Mouse (Mus musculus): Measurements from ENCODE around the gene Ern2.

The Ern2 gene

DNA sequence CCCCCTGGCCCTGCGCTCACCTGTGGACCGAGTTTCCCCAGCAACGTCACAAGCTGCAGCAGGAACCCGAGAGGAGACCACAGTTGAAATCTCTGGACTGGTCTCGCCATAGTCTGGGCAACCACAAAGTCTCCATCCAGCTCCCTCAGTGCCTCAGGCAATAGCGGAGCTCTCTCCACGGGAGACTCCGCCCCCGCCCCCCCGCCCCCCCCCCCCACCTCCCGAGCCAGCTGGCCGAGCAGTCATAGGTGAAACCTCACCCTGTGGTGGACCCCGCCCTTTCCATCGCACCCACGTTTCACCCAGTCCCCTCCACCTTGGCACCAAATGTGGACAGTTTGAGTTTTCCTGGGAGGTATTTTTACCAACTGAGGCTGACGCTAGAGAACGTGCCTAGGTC is at the start of gene Ern2:
Gene Ern2 (minus strand): TSS at position 165 of the 400 bp plus-strand sequence.
- DNase-seq (ENCODE audit: low read depth), result no peak

DNA sequence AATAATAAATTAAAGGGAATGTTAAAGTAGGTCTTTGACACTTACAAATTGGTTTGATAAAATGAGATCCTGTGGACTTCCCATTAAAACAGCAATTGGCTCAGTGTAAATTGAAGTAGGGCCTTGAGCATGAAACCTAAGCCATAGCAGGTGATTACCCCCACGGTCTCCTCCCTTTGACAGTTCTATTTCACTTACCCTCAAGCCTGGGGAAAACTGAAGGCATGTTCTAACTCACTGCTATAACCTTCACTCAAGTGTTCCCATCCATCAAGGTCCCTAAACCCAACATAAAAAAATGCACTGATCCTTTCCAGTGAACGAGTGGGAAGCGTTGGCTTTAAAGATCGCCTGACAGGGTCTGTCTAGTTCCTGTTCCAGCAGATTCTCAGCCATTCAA is 44.9 kb upstream of the Ern2 start:
- no peak for DNase-seq (ENCODE audit: low read depth)

DNA sequence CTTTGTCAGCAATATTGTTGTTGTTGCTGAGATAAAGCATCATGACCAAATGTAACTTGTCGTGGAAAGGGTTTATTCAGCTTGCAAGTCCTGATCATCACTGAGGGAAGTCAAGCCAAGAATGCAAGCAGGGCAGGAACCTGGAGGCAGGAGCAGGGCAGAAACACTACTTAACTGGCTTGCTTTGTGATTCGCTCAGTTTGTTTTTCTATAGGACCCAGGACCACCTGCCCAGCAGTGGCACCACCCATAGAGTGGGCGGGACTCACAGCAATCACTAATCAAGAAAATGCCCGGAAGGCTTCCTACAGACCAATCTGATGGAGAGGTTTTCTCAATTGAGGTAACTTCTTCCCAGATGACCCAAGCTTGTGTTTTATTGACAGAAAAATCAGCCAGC is 43.9 kb upstream of the Ern2 start:
- no peak for DNase-seq (ENCODE audit: low read depth)

DNA sequence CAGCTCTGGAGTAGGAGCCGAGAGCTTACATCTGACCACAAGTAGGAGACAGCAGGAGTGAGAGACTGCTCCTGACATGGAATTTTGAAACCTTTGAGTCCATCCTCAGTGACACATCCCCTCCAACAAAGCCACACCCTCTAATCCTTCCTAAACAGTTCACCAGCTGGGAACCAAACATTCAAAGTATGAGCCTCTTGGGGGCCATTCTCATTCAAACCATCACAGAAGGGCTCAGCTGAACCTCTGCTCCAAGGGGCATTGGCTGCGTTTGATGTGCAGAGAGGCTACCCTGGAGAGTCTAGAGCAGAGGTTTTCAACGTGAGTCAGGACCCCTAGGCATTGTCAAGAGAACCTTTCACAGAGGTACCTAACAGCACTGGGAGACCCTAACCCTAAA is 43.3 kb upstream of the Ern2 start:
- DNase-seq (ENCODE audit: low read depth), result no peak

DNA sequence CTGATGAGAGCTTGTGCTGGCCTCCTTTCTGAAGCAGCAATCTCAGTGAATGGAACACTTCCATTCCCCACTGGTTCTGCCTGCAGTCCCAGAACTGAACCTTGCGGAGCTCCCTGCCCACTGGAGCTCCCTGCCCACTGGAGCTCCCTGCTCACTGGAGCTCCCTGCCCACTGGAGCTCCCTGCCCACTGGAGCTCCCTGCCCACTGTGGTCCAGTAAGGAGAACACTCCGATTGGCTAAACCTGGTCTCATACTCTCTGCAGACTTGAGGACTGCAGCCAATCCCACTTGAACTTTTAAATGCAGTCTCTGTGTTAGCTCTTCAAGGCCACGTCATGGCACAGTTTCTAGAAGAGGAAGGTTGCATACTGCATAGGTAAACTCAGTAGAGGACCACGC is 40.7 kb upstream of the Ern2 start:
- no peak for DNase-seq (ENCODE audit: low read depth)

DNA sequence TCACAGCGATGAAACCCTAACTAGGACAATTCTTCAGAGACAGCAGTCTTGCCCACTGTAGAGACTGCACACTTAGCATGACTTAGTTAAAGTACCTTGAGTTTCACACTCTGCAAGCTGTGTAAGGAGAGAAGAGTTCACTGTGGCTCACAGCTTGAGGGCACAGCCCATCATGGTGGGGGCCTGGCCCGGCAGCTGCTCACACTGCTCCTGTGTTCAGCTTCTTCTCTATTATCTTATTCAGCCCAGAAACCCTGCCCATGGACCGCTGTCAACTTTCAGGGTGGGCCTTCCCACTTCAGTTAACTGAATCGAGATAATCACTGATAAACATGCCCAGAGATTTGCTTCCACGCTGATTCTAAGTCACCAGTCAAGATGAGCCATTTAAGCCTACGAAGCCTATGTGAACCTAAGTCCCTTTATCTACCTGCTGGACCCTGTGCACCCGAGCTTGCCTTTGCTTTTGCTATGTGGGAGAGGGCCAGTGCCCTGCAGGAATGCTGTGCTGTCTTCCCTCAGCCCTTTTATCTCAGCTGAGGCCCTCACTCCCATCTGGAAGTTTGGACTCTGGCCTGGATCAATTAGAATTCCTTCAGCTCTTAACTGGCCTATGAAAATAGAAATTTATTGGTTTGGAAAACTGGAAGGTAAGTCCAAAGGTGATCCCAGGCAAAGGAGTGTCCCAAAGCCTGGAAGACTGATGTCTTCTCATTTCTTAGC is 40.2 kb upstream of the Ern2 start:
- no peak for DNase-seq (ENCODE audit: low read depth)

DNA sequence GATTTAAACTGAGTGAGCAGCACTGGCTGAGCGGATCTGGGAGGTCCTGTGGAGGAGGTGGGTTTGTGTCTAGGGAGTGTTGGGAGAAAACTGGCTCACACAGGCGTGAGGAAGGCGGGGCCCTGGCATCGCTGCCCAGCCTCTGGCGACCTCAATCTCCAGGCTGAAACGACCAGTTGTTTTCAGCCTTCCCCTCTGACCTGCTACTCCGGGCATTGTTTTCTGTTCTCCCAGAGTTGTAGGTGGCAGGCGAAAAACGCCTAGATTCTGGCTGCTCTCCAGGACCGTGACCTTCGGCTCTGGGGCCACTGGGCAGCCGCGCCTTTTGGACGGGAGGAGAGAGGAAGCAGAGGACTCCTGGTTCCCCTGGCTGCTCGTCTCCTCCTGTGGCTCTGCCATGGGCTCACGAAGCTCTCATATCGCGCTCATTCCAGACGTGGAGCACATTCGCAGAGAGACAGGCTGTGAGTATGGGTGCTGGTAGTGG is 33.4 kb upstream of the Ern2 start, which contains the start of gene Chp2:
Gene Chp2 (plus strand): TSS at position 182 of the 487 bp plus-strand sequence.
- DNase-seq (ENCODE audit: low read depth), result no peak

DNA sequence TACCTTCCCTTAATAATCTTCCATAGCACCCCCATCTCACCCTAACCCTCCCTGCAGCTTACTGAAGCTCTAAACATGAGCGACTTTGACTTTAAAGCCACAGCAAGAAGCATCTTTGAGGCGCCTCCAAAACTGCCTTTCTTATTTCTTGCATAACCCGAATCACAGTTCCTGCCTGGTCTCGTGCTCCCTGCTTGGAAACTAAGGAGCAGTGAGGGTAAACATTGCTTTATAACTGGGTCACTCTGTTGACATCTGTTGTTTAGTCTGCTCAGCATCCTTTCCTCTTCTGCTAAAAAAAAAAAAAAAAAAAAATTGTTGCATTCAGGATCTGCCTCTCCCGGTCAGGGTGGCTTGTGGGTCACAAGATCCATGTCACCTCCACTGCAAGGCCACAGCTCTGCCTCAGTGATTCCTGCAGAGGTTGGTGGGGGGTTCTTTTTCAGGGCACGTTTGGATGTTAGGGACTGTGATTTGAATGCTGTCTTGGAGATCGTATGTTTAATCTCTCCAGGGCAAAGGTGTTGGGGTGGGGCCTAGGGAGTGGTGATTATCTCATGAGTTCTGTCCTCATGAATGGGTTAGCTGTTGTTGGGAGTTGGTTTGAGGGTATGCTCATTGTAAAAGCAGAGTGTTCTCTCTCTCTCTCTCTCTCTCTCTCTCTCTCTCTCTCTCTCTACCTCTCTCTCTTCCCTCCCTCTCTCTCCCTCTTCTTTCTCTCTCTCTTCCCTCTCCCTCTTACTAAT is 22.4 kb upstream of the Ern2 start:
- no peak for DNase-seq (ENCODE audit: low read depth)

DNA sequence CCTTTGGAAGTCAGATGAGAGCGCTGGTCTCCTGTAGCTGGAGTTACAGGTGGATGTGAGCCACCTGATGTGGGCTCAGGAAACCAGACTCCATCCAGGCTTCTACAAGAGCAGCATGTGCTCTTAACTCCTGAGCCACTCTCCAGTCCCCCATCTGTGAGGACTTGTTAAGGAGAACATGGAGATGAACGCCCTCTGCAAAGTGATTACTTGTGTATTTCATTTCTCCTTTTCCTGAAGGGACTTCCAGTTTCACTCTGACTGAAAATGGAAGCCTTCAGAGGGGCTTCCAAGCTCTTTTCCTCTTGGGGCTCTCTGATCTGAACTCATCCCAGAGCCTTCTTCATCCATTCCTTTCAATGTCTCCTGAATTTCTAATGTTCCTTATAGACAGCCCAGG is 20.1 kb upstream of the Ern2 start:
- DNase-seq (ENCODE audit: low read depth), result no peak

DNA sequence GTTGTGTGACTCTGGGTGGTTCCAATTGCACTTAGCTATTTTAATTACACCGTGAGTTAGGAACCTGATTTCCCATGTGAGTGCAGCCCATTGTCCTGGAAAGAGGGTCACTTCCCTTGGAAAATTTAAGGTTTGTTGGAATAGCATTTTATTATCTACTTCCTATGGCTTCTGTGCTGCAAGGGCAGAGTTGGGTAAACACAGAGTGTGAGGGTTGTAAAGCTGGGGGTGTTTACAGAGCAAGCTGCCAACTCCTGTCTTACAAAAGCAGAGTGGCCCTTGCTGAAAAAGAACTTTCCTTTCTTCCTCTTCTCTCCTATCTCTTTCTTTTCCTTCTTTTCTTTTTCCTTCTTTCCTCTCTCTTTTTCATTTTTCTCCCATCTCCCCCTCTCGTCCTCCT is 17.9 kb upstream of the Ern2 start:
- DNase-seq (ENCODE audit: low read depth), result no peak

DNA sequence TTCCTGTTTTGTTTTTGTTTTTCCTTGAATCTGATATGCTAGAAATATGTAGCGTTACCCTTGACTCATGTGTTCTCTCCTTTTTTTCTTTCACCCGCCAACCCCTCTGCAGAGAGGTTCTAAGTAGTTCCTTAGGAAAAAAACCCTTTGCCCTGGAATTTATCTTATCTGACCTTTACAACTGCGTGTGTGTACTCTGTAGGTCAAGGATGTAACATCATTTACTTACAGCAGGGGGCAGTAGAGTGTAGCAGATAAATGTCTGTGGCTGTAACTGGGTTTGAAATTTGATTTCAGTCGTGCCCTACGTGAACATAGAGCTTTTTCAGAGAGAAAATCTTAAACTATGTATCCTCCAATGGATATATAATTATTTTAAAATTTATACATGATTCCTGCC is 13.3 kb upstream of the Ern2 start:
- peak; percentile 52 for DNase-seq (ENCODE audit: low read depth)

DNA sequence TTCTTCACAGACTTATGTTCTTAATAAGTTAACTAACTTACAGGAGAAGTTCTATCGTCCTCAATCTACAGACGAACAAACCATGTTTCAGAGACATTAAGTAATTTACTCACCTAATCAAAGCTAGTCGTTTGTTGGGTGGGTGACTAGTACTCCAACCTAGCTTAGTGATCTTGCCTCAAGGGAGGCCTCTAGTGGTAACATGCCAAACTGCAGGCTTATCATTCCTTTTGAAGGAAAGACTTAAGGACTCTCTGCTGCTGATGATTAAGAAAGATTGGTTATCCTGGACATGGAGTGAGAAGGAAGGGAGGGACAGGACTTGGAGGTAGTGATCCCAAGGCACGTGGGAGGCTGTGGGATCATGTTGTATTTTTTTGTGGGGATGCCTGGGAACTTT is 11.3 kb upstream of the Ern2 start:
- peak; percentile 72 for DNase-seq (ENCODE audit: low read depth)

DNA sequence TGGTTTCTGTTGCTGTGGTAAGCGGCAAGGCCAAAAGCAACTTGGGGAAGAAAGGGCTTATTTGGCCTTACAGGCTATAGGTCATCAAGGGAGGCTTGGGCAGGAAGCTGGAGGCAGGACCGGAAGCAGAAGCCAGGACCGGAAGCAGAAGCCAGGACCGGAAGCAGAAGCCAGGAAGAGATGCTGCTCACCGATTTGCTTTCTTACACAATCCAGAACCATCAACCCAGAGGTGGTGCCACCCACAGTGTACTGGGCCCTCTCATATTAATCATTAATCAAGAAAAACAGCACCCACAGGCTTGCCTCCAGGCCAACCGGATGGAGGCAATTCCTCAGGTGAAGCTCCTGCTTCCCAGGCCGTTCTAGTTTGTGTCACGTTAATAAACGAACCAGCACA is 10.8 kb upstream of the Ern2 start:
- DNase-seq (ENCODE audit: low read depth), result no peak

DNA sequence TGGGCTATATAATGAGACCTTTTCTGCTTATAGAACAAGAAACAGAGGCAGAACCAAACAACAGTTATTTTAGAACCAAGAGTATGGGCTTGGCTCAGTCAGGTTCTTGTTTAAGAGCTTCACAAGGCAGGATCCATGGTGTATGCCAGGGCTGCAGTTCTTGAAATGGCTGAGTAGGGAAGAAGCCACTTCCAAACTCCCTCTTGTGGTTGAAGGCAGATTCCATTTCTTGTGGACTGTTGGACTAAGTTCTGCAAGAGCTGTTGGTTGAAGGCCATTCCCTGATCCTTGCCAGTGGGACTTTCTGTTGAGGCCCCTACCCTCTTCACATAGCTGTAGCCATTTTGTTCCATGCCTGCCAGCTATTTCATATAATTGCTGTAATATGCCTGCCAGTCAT is 7.9 kb upstream of the Ern2 start:
- peak; percentile 17 for DNase-seq (ENCODE audit: low read depth)

DNA sequence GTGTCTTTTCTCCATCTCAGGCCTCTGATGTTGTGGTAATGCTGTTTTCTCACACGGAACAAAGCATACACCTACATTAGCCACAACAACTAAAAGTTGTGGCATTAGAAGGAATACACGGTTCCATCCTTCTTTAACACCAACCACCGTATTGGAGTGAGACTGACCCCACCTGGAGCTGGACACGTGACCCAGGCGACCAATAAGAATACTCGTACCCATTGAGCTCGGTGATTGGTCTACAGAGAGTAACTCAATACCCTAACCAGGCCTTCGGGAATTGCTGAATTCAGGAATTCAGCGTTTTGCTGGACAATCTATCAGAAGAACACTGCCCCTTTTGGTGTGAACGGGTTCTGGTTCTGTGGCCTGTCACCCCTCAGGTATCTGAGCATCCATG is 5.1 kb upstream of the Ern2 start:
- DNase-seq (ENCODE audit: low read depth), result no peak

DNA sequence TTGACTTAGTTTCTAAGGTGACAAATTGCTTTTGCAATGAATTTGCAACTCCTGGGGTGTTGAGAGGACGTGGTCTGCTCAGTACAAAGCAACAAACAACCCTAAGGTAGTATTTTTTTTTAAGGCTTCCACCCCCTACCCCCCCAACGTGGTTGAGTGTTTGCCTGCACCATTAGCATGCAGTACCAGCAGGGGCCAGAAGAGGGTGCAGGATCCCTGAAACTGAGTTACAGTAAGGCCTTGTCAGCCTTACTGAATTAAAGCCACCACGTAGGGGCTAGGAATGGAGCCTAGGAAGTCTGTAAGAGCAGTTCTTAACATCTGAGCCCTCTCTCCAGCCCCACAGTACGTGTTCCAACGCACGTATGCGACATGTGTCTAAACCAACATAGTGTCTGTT is 3.5 kb upstream of the Ern2 start:
- peak; percentile 71 for DNase-seq (ENCODE audit: low read depth)

DNA sequence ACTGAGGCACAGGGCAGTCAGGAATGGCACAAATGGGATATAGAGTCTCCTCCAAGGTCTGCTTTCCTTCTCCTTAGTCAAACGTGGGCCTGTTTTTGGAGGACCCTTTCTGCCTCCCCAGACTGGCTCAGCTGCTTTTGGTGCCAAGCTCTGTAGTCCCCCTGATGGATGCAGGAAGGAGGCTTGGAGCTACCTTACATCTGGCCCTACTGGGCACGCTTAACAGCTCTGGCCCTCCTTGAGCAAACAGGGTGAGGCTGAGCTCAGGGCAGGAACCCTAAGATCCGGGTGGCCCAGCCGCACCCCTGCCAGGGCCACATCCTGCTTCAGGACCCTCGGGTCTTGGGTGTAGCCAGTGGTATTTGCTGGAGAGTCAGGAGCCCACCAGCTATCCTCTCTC is 1.4 kb downstream of the Ern2 start:
- DNase-seq (ENCODE audit: low read depth), result no peak

DNA sequence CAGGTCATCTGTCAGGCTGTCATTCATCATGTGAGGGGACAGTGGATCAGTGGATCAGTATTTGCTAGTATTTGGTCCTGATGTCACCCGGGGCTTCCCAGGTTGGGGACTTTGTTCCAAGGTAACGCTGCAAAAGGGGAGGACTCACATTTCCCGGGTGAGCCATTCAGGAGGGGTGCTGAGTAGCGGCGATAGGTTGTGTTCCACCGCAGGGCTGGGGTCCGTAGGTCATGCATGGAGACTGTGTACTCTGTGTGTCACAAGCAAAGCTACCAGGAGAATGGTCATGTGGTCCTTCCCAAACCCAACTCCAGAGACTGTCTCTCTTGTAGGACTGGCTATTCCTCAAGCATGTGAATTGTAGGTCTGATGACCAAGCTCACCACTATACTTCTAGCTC is 5.3 kb downstream of the Ern2 start:
- no peak for DNase-seq (ENCODE audit: low read depth)

DNA sequence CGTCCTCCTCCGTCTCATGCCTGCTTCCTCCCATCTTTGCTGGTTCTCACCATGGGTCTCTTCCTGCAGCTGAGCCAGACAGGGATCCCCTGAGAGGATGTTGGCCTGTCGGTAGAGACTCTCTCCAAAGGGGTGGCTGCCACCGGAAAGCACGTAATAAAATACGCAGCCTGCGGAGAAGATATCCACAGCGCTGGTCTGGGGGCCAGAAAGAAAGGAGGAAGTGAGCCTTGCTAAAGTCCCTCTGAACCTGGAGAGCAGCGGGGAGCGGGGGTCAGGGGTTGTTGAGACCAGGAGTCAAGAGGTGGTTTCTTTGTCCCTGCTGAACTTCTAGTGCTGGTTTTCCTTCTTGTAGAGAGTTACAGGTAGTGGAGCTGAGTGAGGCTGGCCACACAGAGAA is 14.4 kb downstream of the Ern2 start:
- DNase-seq (ENCODE audit: low read depth), result no peak

DNA sequence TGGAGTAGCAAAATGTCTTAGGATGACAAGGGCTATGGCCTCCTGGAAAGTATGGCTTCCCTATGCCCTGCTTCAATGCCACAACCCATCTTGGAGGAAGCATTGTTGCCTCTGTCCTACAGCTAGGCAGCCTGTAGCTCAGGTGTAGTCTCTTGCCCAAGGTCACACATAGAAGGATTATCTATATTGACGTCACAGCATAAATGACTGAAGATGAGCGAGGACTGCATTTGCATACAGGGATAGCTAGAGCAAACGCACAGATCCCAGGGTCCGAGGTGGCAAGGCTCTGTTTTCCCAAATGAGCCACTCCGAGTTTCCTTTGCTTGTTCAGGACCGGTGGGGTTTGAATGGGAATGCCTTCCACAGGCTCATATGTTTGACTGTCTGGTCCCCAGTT is 15.3 kb downstream of the Ern2 start:
- no peak for DNase-seq (ENCODE audit: low read depth)

DNA sequence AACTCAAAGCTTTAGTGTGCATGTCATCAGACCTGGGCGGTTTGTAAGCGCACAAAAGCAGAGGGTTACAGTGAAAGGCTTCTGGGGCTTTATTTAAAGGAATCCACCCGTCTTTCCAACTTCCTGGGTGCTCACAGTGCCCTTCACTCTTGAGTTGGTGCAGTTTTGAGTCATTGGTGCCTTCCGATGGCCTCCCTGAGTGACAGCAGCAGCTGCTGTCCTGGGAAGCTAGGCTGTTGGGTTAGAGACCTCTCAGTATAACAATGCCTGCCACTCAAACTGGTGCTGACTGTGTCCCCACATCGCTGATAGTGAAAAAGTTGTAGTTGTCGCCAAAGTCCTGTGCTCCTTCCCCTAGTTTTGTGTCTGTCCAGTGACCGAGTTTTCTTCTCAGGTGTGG is 18.8 kb downstream of the Ern2 start:
- DNase-seq (ENCODE audit: low read depth), result no peak

DNA sequence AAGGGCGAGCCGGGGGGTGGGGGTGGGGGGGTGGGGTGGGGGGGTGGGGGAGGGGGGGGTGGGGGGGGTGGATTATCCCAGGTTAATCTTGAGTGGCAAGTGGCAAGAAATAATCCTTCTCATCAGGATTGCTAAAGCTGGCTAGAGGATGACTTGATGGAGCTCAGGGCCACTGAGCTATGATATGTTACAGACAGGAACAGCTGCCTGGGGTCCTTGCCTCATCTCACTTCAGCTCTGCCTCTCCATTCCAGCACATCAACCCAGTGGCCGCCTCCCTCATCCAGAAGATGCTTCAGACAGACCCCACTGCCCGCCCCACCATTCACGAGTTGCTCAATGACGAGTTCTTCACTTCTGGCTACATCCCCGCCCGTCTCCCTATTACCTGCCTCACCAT is 22.2 kb downstream of the Ern2 start:
- no peak for DNase-seq (ENCODE audit: low read depth)

DNA sequence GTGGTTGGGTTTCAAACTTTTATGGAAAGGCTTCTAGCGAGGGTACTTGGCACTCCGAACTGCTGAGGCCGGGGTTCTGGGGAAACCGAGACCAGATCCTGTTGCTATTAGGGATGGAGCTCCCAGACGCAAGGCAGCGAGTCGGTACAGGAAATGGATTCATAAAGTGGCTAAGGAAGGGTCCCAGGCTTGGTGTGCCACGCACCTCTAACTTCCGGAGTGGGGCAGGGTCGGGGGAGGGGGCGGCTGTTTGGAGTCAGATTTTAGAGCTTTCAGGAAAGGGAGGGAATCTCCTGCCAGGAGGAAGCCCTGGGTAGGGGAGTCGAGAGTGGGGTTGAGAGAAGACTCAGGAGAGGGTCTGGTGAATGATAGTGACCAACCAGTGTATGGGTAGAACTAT is 26.0 kb downstream of the Ern2 start:
- DNase-seq (ENCODE audit: low read depth), result no peak

Measured in NIH3T3 (cell line).